Mouse (Mus musculus) urinary bladder, adult 18-20 months (tissue): ENCODE data around the gene Tmem158.

ENCODE experiments used
- DNase-seq, 2 experiments: peaks; one replicate each; pipeline ENCODE4 v3.0.0; 2022; ENCODE audit warnings: low spot score in 2 of 2, mixed read lengths in 2 of 2

The Tmem158 gene

DNA sequence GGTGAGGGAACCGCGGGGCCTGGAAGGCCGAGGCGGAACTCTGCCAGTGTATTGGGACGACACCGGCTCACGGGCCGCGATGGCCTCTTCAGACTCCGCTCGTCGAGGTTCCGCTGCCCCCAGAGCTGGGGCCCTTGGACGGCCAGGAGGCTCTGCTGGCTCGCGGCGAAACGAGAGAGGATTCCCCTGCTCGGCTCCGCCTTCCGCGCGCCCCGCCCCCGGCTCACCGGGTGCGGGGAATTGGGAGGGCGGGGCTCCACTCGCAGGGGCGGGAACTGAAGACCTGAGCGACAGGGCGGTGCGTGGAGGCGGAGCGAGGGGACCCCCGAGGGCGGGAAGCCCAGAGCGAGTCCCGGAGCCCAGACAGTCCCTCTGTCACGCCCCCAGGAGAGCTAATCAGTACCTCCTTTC is at the start of gene Tmem158:
Gene Tmem158, minus strand, starts transcription at position 154 of the 411 bp plus-strand sequence.
- DNase-seq: peak; percentile 80 to 87

DNA sequence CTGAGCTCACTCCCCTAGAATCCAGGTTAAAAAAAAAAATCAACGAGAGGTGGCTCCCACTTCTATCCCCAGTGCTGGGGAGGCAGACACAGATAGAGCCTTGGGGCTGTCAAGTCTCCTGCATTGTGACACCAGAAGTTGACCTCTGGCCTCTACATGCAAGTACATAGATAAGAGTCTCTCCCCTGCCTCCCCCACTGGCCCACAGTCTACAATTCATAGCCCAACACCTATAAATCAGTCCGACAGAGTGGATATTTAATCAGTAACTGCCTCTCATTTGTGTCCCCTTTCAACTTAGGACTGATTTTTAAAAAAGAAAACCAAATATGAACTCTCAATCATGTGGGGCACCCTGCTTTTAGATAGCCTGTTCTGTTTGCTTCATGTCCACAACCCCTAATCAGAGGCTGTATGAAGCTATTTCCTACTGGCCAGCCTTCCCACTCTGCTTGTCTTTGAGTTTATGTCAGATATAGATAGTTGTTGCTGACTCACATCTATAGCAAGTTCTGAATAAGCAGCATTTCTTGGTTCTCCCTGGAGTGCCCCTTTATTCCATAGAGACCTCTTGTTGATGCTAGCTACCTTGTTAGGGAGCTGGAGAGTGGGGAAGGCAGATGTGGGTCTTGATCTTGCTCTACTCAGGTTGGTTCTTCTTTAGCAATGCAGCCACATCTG is 49.3 kb upstream of the Tmem158 start:
- DNase-seq: no peak

DNA sequence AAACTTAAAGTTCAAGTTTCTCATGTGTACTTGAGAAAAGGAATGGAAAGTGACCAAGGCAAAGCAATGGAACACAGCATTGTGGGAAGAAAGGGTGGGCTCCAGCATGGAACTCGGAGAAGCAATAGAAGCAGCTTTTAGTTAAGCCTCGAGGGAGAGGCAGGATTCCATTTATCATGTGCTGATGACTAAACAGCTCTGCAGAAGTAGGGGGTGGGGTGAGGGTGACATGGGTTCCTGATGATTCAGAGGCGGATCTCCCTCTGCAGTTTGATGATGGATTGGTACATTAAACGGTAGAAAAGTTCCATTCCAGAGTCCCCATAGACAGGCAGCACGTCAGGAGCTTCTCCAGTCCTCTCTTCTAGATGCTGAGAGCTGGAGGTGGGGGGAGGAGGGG is 48.5 kb upstream of the Tmem158 start:
- DNase-seq: peak in 1 of 2 experiments; percentile 37

DNA sequence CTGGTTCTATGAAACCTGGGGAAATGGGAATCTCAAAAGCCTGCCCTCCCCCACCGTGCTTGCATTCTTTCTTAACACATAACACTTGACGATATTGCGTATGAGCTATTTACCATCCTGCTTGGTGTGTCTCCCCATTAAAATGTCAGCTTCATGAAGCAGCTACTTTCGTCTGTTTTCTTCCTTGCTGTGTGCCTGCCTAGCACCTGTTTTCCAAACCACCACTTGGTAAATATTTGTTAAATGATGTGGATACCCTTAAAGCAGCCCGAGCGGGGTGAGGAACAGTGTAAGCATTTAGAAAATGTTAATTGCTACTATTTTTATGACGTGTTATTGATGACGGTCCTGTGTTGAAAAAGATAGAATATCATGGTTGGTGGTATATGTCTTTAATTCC is 44.4 kb upstream of the Tmem158 start:
- DNase-seq: no peak

DNA sequence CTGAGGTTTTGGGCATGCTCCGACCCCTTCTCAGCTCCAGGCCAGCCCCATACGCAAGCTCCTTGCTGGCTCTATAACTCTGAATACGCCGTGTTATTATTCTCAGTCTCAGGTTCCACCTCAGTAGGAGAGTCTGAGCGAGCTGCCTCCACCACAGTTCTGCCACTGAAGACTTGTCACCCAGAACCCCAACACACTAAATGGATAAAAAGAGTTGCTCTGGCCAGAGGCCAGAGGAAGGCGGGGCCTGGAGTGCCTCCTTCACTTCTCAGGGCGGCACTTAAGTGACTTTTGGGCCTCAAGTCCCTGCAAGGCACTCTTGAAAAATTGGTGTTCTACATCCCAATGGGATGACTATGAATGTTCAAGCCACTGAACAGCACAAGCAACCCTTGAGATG is 43.4 kb upstream of the Tmem158 start:
- no peak for DNase-seq

DNA sequence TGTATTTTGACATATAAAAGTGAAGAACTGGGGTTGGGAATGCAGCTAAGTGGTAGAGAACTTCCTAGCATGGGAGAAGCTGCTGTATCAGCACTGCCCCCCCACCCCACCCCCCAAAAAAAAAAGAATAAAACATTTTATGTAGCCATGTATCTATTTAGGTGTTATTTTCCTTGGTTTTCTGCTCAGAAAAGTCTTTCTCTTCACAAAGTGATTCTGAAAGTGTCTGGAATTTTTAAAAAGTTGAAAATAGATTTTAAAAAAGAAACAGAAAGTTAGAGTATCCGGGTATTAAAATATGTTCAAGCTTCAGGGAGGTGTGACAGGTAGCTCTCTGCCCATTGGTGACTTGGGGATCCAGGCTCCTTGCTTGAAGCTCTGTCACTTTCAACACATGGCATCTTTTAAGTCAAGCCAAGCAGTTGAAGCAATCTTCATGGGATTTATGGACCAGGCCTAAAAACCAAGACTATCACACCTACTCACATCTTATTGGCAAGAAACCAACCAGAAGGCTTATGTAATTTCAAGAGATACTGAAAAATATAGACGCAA is 42.3 kb upstream of the Tmem158 start:
- no peak for DNase-seq

DNA sequence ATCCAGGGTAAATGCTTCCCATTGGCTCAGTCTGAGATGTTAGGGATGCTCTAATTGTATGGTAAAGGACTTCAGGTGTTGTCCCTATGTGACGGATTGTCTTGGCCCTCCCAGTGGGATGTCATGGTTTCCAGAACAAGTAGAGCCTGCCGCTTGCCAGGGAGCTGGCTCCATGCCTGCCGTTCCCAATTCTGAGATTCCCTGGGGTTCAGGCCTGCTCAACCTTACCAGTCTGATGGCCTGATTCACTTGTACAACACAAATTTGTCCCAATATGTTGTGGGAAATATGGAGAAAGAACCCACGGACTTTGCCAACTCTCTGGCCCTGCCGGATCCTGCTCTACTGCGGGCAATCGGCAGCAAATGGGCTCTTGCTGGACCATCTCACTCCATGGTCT is 37.3 kb upstream of the Tmem158 start:
- no peak for DNase-seq

DNA sequence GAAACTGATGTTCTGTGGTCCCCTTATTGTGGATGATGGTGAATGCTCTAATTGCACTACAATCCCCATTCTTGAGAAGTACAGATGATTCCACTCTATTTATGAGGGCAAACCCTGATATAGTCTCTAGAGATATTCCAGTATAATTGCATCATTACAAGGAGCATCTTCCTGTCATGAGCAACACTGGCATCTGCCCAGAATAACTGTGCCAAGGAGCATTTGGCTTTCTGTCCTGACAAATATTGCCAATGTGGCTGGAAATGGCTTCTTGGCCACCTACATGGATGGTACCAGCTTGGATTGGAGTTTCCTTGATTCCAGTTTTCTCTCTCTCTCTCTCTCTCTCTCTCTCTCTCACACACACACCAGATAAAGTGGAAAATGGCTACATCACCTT is 35.7 kb upstream of the Tmem158 start:
- DNase-seq: no peak

DNA sequence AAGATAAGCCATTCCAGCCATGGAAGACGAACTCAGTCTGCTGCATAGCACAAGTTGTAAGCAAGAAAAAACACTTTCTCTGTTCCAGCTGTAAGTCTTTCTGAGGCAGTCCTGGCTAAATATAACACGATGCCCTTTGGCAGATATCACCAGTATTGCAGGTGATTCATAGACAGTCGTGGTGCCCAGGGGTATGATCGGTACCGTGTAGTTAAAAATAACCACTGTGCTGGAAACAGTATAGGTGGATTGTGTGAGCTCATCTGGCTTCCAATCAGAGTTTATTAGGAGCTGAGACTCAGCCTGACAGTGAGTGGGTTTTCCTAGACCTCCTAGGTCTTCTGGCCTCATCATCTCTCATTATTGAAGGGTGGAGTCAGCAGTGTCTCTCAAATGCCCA is 34.0 kb upstream of the Tmem158 start:
- no peak for DNase-seq

DNA sequence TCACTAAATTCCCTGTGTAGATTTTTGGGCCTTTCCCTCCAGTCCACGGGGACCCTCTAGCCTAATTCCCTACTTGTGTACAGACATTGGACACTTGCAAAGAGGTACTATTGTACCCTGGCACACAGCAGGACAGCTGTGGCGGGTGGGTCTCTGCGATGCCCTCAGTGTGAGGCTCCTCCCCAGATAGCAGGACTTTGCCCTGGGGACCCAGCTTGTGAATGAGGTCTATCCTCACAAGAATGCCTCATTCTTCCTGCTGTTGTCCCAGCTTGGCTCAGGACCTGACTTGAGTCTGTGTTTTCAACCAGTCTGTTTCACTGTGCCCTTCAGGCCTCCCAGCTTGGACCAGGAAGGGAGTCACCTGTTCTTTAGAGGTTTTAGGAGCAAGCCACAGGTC is 27.8 kb upstream of the Tmem158 start:
- DNase-seq: no peak

DNA sequence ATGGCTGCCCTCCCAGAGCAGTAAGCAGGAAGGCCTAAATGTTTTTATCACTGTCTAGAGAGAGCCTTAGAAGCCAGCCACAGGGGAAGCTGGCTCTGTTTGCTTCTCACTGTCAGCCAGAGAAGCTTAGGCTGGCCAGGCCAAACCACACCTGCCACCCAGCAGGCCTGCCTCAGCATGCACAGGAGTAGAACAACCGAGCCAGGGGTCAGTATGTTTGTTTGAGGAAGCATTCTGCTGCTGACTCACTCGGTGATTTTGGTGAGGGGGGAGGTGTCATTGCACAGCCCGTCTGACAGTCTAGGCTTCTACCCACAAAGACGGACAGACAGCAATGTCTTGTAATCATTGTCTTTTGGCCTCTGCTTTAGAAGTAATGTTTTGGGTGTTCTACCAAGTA is 25.1 kb upstream of the Tmem158 start:
- DNase-seq: peak; percentile 36 to 79

DNA sequence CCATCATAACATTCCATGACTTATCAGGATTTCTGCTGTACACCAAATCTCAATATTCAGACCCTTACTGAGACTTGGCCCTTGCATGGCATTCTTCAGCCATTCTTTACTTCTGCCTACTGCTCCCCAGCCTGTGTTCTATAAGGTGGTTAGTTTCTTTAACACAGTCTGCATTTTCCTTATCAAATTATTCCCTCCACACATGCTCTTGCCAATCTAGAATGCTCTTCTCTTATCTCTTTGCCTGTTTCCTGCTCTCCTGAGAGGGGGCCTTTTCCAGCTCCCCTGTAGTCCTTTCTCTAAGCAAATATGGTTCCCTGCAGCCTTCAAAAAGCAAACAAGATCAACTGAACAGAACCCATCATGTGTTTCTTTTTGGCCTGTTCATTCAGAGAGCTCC is 20.2 kb upstream of the Tmem158 start:
- DNase-seq: no peak

DNA sequence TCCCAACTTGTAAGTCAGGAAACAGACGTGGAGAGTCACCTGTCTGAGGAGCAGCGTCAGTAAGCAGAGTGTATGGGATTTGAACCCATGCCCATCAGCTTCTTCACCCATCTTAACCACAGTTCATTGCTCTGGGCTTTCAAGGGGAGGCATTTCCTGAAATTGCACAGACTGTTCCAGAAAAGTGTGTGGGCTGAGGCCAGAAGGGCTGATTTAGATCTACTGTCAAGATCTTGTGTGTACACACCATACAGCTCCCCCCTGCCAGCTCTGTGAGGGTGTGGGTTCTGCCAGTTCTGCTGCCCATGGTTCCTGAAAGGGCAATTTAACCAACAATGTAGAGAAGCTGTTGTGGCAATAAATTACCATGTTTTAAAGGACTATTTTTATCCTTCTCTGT is 17.4 kb upstream of the Tmem158 start:
- peak in 1 of 2 experiments; percentile 14 for DNase-seq

DNA sequence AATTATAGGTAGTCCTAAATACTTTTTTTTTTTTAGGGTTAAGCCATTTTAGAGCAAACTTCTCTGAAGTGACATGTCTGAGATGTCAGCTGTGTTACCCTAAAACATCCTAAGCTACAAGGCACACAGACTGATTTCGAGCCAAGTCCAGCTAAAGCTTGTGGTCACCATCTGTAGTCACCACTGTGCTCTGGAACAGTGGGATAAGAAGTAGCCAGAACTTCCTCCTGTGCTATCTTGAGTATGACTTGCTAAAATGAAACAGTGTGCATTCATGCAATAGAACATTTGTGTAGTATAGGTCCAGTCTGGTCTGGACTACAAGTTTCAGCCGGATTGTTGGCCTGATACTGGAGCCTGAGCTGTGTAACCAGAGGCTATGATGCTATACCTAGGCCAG is 14.8 kb upstream of the Tmem158 start:
- DNase-seq: no peak

DNA sequence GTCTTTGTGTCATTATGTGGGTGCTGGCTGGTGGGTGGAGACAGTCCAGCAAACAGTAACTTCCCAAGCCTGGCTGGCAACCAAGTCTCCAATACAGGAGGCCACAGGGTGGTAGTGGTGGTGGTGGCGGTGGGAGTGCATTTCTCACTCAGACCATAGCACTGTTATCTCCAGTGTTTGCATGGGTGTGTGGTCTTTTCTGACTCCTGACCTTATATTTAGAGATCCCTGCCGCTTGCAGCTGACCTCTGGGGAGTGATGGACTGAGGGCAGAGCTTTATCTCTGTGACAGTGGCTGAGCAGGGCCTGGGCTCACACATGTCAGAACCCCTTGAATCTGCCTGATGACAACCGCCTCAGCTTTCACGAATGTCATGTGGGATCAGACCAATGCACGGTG is 14.1 kb upstream of the Tmem158 start:
- DNase-seq: no peak

DNA sequence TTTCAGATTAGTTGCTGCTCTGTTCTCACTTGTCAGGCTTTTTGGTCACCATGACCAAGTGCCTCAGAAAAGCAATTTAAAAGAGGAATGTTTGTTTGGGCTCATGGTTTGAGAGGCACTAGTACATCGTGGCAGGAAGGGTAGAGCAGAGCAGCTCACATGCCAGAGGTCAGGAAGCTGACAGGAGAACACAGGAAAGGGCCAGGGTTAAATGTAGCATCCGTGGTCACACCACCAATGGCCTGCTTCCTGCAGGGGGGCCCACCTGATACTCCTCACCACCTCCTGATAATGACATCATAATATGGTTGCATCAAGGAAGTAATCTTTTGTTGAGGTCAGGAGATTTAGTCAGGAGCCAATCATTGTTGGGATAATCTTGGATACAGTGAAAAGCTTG is 13.3 kb upstream of the Tmem158 start:
- DNase-seq: no peak

DNA sequence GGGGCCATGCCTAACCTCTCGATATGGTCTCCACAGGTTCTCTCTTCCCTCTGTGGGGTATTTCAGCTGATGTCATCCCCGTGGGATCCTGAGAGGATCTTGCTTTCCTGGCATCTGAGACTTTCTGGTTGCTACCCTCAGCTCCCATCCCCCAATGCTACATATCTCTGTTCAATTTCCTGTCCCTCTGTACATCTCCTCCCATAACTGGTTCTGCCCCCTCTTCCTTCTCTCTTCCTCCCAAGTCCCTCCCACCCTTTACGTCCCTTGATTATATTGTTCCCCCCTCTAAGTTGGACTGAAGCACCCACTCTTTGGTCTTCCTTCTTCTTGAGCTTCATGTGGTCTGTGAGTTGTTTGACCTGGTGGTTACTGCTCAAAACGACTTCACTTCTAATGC is 11.0 kb upstream of the Tmem158 start:
- DNase-seq: no peak

DNA sequence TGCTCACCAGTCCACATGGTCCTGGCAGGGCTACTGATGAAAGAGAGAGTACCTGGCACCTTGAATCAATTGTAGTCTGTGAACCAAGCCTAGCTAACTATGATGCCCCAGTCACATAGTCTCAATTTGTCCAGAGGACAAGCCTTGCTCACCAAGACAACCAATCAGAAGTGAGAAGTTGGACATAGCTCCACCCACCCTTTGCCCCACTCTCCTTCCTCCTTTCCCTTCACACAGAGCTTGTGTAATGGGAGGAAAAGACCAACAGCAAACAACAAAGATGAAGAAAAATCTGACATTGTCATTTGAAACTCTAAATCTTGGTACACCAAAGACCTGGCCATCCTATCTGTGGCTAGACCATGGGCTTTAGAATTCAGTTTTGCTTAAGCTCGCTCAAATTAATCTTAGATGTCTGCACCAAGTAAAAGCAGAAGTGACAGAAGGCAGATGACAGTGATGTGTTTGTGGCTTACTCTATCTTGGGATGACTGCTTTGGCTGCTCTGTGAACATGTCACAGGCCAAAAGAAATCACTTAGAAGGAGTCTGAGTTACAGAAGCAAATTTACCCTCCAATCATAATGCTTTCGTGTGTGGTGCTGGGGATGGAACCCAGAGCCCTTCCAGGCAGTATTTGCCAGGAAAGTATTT is 9.5 kb upstream of the Tmem158 start:
- no peak for DNase-seq

DNA sequence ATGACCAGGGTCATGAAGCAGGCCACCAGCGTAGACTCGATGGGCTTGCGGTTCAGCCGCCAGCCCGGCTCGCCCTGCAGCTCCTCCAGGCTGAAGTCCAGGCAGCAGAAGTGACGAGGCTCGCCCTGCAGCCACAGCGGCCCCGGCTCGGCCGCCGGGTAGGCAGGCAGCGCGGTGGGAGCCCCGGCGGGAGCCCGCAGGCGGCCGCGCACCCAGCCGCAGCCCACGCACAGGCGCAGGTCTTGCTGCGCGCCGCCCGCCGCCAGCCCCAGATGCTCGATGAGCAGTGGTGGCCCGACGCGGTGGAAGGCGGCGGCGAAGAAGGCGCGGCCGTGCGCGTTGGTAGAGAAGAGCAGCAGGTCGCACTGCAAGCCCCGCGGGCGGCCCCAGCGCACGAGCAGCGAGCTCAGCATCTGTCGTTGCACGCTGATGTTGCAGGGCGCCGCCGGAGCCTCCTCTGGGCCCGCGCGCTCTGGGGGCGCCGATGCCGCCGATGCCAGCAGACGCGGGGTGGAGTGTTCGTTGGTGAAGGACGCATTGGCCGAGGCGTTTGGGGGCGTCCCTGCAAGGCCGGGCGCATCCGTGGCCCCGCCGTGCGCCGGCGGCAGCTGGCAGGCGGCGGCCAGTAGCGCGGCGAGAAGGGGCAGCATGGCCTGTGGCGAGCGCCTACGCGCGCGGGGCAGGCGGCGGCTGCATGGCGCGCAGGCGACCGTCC is 511 bp downstream of the Tmem158 start:
- DNase-seq: peak; percentile 70 to 78

DNA sequence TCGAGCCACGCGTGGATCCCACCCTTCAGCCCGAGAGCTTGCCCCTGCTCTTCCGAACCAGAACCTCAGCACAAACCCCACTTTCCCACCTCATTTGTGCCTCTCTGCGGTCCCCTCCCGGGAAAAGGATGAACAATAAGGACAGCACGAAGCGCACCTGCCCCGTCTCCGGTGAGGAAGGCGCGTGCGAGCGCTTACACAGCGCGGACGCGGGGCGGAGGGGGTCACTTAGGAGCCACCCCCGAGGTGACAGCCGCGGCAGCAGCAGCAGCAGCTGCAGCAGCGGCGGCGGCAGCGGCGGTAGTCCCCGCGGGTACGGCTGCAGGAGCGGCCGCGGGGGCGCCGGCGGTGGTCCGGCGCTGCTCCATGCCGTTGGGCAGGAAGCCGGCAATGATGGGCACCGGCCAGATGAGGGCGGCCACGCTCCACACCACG is 1.1 kb downstream of the Tmem158 start:
- no peak for DNase-seq

DNA sequence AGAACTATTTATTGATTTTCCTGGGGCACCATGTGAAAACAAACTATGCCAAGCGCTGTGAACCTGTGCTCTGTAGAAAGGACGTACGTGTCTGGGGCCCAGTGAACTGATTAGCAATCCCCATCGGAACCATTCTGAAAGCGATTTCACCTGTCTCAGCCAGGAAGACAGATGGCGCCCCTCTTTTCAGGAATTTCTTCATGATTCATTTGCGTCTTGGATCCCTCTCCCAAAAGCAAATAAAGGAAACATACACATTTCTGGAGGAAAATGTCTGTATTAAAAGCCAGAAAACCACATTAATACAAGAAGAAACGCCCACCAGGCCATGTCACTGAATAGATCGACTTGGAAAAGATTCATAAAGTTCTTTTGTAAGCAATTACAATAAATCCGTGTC is 1.8 kb downstream of the Tmem158 start:
- DNase-seq: no peak

DNA sequence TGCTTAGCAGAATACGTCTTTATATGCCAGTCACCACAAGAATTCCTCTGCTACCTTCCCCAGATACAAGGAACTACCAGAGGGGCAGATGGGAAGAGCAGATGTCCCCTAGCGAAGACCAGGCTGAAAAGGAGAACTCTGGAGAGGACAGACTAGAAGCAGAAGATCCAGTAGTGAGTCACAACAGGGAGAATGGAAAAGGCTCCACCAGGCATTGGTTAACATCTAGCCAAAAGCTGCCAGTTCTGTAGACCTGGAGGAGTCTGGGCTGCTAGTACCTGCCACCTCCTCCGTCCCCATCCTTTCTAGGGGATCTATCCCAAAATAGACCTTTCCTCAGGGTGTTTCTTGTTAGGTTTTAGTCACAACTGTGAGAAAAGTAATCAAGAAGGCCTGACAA is 4.8 kb downstream of the Tmem158 start:
- no peak for DNase-seq

DNA sequence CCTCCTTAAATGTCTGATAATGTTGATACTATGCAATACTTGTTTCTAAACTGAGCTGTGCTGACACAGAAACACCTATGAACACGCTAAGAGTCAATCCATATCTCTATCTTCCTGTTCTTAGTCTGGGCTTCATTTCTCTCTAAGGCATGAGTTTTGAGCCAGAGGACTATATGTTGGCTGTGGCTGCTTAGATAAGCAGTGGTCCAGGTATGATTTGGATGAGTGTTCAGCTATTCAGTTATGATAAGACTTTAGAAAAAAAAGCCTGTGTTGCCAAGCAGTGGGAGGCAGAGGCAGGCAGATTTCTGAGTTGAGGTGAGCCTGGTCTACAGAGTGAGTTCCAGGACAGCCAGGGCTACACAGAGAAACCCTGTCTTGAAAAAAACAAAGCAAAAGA is 12.6 kb downstream of the Tmem158 start:
- DNase-seq: no peak
